Mouse (Mus musculus) kidney, adult 2 months (tissue): Measurements from ENCODE around the gene Gad1.
"Not testable (repeated sequence)": the region's sequence is repeated elsewhere in the genome, so short reads cannot be mapped to it uniquely, and the experiment has no call there.

ENCODE experiments used
- CTCF ChIP-seq: fragments of 200-500 bp; conservative IDR thresholded peaks from 2 replicates; pipeline ENCODE4 v1.5.1; 2011; ENCODE audit warnings: low read depth, mild to moderate bottlenecking, control low read depth, low read length, moderate library complexity, mixed read lengths; ENCODE audit not compliant: insufficient read depth, insufficient read length
- POLR2A ChIP-seq: fragments of 200-500 bp; IDR thresholded peaks from one replicate; pipeline ENCODE4 v1.6.1; 2011; ENCODE audit warnings: low read depth, low read length, control low read depth

DNA sequence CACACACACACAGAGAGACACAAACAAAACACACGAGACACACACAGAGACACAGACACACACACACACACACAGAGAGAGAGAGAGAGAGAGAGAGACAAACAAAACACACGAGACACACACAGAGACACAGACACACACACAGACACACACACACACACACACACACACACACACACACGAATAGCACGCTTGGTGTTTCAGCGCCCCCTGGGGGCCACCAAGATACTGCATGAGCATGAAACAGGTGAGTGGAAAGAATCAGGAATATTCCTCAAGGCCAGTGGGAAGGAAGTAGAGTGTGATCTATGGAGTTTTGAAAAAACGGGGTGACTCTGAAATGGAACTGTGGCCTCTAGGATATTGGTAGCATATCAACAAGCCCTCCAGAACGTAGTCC, 14.6 kb upstream of the Gad1 start:
- TF ChIP-seq CTCF: peak; percentile 67
- TF ChIP-seq POLR2A: not testable (repeated sequence)
